Mouse (Mus musculus) kidney, postnatal 0 days (tissue): ENCODE results near the gene Plp2. TPM values are rescaled to one million over a fixed set of nuclear protein-coding genes. Genes with fewer than 3 reads are reported as not detected.

Experiments
- ATAC-seq: fragments of 200-750 bp; cut with Nextera tagmentation; replicated peaks from 2 replicates; pipeline ENCODE4 v1.8.0; 2017; ENCODE audit warnings: low read depth, moderate number of reproducible peaks, moderate TSS enrichment, moderate library complexity; ENCODE audit not compliant: low FRiP score
- DNase-seq: peaks from one replicate; pipeline ENCODE4 v3.0.0-alpha.2; 2016; ENCODE audit warnings: low spot score
- H3K27ac ChIP-seq: fragments of 300-500 bp; sonication (generic); 2 replicates; pipeline ENCODE4 v1.5.1; 2014; ENCODE audit warnings: mild to moderate bottlenecking
- H3K27me3 ChIP-seq: fragments of 300-500 bp; sonication (generic); 2 replicates; pipeline ENCODE4 v1.6.1; 2014; ENCODE audit warnings: low read length, mixed read lengths; ENCODE audit not compliant: insufficient read depth
- H3K36me3 ChIP-seq: fragments of 300-500 bp; sonication (generic); 2 replicates; pipeline ENCODE4 v1.6.1; 2014; ENCODE audit warnings: low read length, mixed read lengths; ENCODE audit not compliant: insufficient read depth
- H3K4me1 ChIP-seq: fragments of 300-500 bp; sonication (generic); replicated peaks from 2 replicates; pipeline ENCODE4 v1.6.1; 2014; ENCODE audit warnings: antibody characterized with exemption, low read length, mixed read lengths; ENCODE audit not compliant: insufficient read depth
- H3K4me2 ChIP-seq: fragments of 300-500 bp; sonication (generic); 2 replicates; pipeline ENCODE4 v1.6.1; 2014; ENCODE audit warnings: mild to moderate bottlenecking, low read length, moderate library complexity, mixed read lengths
- H3K4me3 ChIP-seq: fragments of 300-500 bp; sonication (generic); replicated peaks from 2 replicates; pipeline ENCODE4 v1.5.1; 2014; ENCODE audit warnings: low read depth, low read length
- H3K9ac ChIP-seq: fragments of 300-500 bp; sonication (generic); 2 replicates; pipeline ENCODE4 v1.6.1; 2014; ENCODE audit warnings: low read depth, low read length
- H3K9me3 ChIP-seq: fragments of 300-500 bp; sonication (generic); replicated peaks from 2 replicates; pipeline ENCODE4 v1.6.1; 2016; ENCODE audit warnings: low read length, inconsistent platforms, mixed read lengths
- CTCF ChIP-seq: IDR thresholded peaks from 2 replicates; pipeline ENCODE4 v1.5.1; 2016; ENCODE audit warnings: antibody characterized with exemption, low read depth, mild to moderate bottlenecking, moderate library complexity
- WGBS: fragments of 180-500 bp; shearing (Covaris S2); extraction: QIAGEN DNeasy Blood & Tissue Kit; methylation state at CpG from one replicate; pipeline ENCODE4 v1.1.7; 2014; 5-methylcytosine and 5-hydroxymethylcytosine counted together
- polyA plus RNA-seq: library from polyadenylated mRNA; unstranded; fragments of >200 nt; fragmentation: Nextera tagmentation; extraction: Ambion mirVana; gene quantifications from 2 replicates; pipeline ENCODE4 v1.2.1, GENCODE M21; 2015

The Plp2 gene
- polyA plus RNA-seq, 1 experiment from 2014 or later, result 142 TPM

DNA sequence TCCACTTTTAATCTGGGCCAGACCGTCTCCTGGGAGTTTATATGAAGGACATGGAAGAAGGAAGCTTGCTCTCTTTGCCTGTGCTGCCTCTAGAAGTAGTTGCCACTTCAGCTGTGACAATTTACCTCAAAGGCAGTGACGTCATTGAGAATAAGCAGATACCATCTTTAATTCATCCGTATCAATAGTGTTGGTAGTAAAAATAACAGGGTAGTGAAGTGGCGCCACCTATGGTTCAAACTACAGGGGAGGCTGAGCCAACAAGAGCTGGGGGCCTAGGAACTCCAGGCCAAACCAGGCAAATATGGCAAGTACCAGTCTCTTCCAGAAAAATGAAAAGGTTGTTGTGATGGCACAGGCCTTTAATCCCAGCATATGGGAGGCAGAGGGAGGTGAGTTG lies 21.7 kb upstream of the Plp2 start:
- Histone ChIP-seq H3K4me3 (no peak overlapping the region), H3K9me3 (no peaks in the 10 kb centered on the region), H3K27ac (no peak overlapping the region), H3K36me3 (no peaks in the 10 kb centered on the region), H3K4me2 (no peak overlapping the region), H3K27me3 (no peaks in the 10 kb centered on the region), H3K4me1 (no peaks in the 10 kb centered on the region), H3K9ac (no peak overlapping the region)
- DNase-seq, result peak; percentile 49
- ATAC-seq, result no peak
- peak; percentile 65 for TF ChIP-seq CTCF
- WGBS, result 45% methylated on average over 4 of the region's 4 CpGs

DNA sequence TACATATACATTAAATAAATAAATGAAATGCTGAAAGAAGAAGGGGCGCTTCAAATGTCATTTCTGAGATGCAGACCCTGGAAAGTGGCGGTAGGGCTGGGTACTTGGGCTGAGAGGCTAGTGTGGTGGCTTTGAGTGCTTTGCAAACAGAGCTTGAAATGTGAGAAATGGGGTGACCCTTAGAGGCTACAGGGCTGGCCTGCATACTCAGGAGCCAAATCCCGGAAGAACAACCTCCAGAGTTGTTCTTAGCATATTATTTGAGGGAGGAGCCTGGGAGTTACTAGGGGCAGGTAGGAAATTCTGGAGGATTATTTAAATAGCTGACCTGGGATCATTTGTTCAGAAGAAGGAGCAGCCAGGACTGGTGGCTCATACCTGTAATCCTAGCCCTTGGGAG lies 19.3 kb upstream of the Plp2 start:
- TF ChIP-seq CTCF, result no peak
- Histone ChIP-seq H3K4me2 (no peak overlapping the region), H3K27ac (no peak overlapping the region), H3K9ac (no peak overlapping the region), H3K9me3 (no peaks in the 10 kb centered on the region), H3K4me1 (no peaks in the 10 kb centered on the region), H3K4me3 (no peak overlapping the region), H3K27me3 (no peaks in the 10 kb centered on the region), H3K36me3 (no peaks in the 10 kb centered on the region)
- DNase-seq (no peak), ATAC-seq (no peak)
- 61% methylated on average over 3 of the region's 3 CpGs for WGBS

DNA sequence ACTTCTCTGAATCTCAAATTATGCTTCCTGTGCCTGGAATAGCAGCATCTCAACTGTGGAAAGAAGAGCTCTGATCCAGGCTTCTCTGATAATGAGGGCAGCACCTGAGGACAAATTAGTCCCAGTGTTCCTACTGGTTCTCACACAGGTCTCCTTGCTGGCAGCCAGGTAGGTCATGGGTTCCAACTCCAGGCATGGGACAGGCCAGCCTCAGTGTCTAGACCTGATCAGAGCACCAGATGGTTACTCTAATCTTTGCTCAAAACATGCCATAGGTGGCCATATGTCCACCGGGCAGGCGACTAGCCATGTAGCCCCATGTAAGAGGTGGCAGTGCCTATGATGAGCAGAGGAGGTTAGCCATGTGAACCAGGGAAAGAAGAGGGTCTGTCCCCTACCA lies 17.1 kb upstream of the Plp2 start:
- 87% methylated on average over 2 of the region's 2 CpGs for WGBS
- Histone ChIP-seq H3K9me3 (no peaks in the 10 kb centered on the region), H3K9ac (no peak overlapping the region), H3K4me1 (no peaks in the 10 kb centered on the region), H3K36me3 (no peaks in the 10 kb centered on the region), H3K27ac (no peak overlapping the region), H3K27me3 (no peaks in the 10 kb centered on the region), H3K4me2 (no peak overlapping the region), H3K4me3 (no peak overlapping the region)
- DNase-seq (no peak), ATAC-seq (no peak)
- no peak for TF ChIP-seq CTCF

DNA sequence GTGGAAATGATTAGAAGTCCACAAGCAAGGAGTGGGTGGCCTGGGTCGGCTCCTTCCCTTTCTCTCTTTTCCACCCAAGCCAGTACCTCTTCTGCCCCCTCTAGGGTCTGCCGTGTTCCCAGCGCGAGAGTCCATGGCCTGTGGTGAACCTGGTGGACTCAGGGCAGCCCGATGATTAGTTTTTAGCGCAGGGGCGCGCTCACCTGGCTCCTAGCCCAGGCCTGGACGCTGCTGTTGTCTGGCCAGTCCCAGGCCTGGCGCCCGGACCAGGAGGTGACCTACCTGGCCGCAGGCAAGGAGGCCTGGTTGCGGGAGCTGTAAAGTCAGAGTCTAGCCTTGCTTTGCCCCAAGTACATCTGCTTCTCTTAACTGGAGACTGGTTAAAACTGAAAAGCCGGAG lies 9.7 kb upstream of the Plp2 start, which contains the start of gene Magix:
Gene Magix, minus strand, starts transcription at position 388 of the 400 bp plus-strand sequence.
- ATAC-seq, result no peak
- H3K4me3 ChIP-seq, result 0 out of 2 replicates have a peak within 1 kb of the TSS, but pooled peaks have one; percentile 11
- WGBS, result 68% methylated on average over 14 of the region's 14 CpGs
- no peaks in the 10 kb centered on the region for H3K36me3 ChIP-seq
- H3K9me3 ChIP-seq, result no peaks in the 10 kb centered on the region
- no peaks in the 10 kb centered on the region for H3K4me1 ChIP-seq
- 0 out of 2 replicates have a peak within 1 kb of the TSS, but pooled peaks have one; percentile 40 for H3K9ac ChIP-seq
- H3K4me2 ChIP-seq, result peak within 1 kb of the TSS; percentile 49
- TF ChIP-seq CTCF, result no peak
- no peak for DNase-seq
- H3K27ac ChIP-seq, result peak within 1 kb of the TSS; percentile 31; the same call in 1 of the 2 replicates
- no peaks in the 10 kb centered on the region for H3K27me3 ChIP-seq

DNA sequence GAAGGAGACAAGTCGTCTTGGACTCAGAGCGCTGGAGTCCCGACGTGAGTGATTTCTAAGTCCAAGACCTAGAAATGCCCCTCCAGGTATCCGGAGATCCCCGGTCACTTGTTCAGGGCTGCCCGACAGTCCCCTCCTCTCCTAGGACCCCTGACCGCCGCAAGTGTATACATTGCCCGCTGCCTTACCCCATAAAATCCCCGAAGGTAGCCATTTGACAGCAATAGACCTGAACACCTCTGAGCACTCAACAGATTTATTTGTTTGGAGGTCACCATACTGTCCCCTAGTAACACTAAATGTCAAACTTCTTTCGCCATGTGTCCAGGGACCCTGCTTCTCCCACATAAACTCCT lies 8.8 kb upstream of the Plp2 start:
- ATAC-seq (no peak; the same call in 1 of the 2 replicates), DNase-seq (no peak)
- H3K27ac ChIP-seq, result peak overlapping the region; percentile 31; the same call in 1 of the 2 replicates
- H3K4me2 ChIP-seq, result peak overlapping the region; percentile 49
- 0 out of 2 replicates have a peak overlapping the region, but pooled peaks have one; percentile 40 for H3K9ac ChIP-seq
- no peaks in the 10 kb centered on the region for H3K27me3 ChIP-seq
- 23% methylated on average over 12 of the region's 12 CpGs for WGBS
- H3K36me3 ChIP-seq, result no peaks in the 10 kb centered on the region
- H3K4me3 ChIP-seq, result 0 out of 2 replicates have a peak overlapping the region, but pooled peaks have one; percentile 11
- TF ChIP-seq CTCF, result no peak
- H3K4me1 ChIP-seq, result no peaks in the 10 kb centered on the region
- H3K9me3 ChIP-seq, result no peaks in the 10 kb centered on the region

DNA sequence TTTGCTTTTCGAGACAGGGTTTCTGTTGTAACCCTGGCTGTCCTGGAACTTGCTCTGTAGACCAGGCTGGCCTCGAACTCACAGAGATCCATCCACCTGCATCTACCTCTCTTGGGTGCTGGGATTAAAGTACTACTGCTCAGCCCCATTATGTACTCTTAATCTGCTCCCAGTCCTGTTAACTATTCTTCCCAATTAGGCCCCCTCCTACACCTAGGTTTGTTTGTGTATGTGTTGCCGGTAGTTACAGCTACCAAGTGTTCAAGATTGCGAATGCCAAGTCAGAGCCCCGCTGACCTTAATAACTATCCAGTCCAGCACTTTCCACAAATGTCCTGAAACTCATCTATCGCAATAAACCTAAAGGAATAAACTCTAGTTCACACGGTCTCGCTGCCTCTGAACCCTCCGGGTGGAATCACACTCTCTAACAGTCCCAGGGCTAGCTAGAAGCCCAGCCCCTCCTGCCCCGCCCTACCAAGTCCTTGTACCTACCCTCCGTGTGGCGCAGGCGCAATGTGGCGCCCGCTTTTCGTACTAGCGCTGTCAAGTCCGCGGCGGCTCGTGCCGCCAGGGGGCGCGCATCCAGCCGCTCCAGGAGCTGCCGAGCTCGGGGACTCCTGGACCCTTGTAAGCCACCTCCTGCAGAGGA lies 8.3 kb upstream of the Plp2 start:
- ATAC-seq, result peak; percentile 95
- no peaks in the 10 kb centered on the region for H3K36me3 ChIP-seq
- 20% methylated on average over 27 of the region's 27 CpGs for WGBS
- H3K9ac ChIP-seq, result 0 out of 2 replicates have a peak overlapping the region, but pooled peaks have one; percentile 40
- H3K27ac ChIP-seq, result no peak overlapping the region; the same call in 1 of the 2 replicates
- 0 out of 2 replicates have a peak overlapping the region, but pooled peaks have one; percentile 11 for H3K4me3 ChIP-seq
- H3K9me3 ChIP-seq, result no peaks in the 10 kb centered on the region
- peak; percentile 88 for DNase-seq
- no peaks in the 10 kb centered on the region for H3K4me1 ChIP-seq
- TF ChIP-seq CTCF, result peak; percentile 87
- H3K27me3 ChIP-seq, result no peaks in the 10 kb centered on the region
- peak overlapping the region; percentile 49 for H3K4me2 ChIP-seq
